Mouse (Mus musculus) myocyte (in vitro differentiated cells): ENCODE results near the gene Gabrb1.

Experiments
- E2F4 ChIP-seq: IDR thresholded peaks from one replicate; pipeline ENCODE4 v1.6.1; 2011; ENCODE audit warnings: mild to moderate bottlenecking, control low read depth, moderate library complexity; ENCODE audit not compliant: insufficient read depth
- MAX ChIP-seq: IDR thresholded peaks from one replicate; pipeline ENCODE4 v1.6.1; 2011; ENCODE audit warnings: low read depth, mild to moderate bottlenecking, control low read depth
- MYOD1 ChIP-seq, 3 experiments: IDR thresholded peaks; one replicate each; pipeline ENCODE4 v1.6.1; 2011; ENCODE audit warnings: control low read depth in 2 of 3, low read depth in 2 of 3, mild to moderate bottlenecking in 2 of 3, moderate library complexity in 1 of 3; ENCODE audit not compliant: insufficient read length in 2 of 3, control insufficient read depth in 1 of 3
- POLR2A ChIP-seq: IDR thresholded peaks from one replicate; pipeline ENCODE4 v1.6.1; 2011; ENCODE audit warnings: low read depth, mild to moderate bottlenecking, control low read depth, moderate library complexity; ENCODE audit not compliant: insufficient read length
- SRF ChIP-seq: IDR thresholded peaks from one replicate; pipeline ENCODE4 v1.6.1; 2011; ENCODE audit warnings: low read depth; ENCODE audit not compliant: control insufficient read depth, insufficient read length
- TCF12 ChIP-seq: IDR thresholded peaks from one replicate; pipeline ENCODE4 v1.6.1; 2011; ENCODE audit warnings: mild to moderate bottlenecking, control low read depth; ENCODE audit not compliant: poor library complexity, insufficient read depth, severe bottlenecking

GRCm38 (mm10) chr5:72104274-72104921, 446.5 kb downstream of the Gabrb1 start:
- TF ChIP-seq POLR2A (no peak), E2F4 (no peak), MAX (no peak), MYOD1 (IDR thresholded peaks at IDR 0.05; ENCODE audit: control insufficient read depth in 1 of 3, insufficient read length in 2 of 3, low read depth in 2 of 3) (no peak), SRF (no peak), TCF12 (no peak)
